Mouse (Mus musculus) limb, embryonic 12.5 days (tissue): ENCODE measurements around the gene Pgp. TPM values are rescaled to one million over a fixed set of nuclear protein-coding genes. Genes with fewer than 3 reads are reported as not detected.

Source experiments
- ATAC-seq: fragments of 200-750 bp; cut with Nextera tagmentation; 2 replicates; pipeline ENCODE4 v1.8.0; 2017; ENCODE audit warnings: low read depth, moderate TSS enrichment; ENCODE audit not compliant: insufficient number of reproducible peaks, insufficient read depth, low FRiP score, low TSS enrichment
- H3K27ac ChIP-seq: fragments of 300-500 bp; sonication (generic); 2 replicates; pipeline ENCODE4 v1.5.1; 2016; ENCODE audit warnings: mild to moderate bottlenecking, moderate library complexity
- H3K27me3 ChIP-seq: fragments of 300-500 bp; sonication (generic); 2 replicates; pipeline ENCODE4 v1.6.1; 2016; ENCODE audit warnings: mild to moderate bottlenecking, moderate library complexity
- H3K36me3 ChIP-seq: fragments of 300-500 bp; sonication (generic); 2 replicates; pipeline ENCODE4 v1.6.1; 2016; ENCODE audit warnings: mild to moderate bottlenecking, moderate library complexity
- H3K4me1 ChIP-seq: fragments of 300-500 bp; sonication (generic); replicated peaks from 2 replicates; pipeline ENCODE4 v1.6.1; 2016
- H3K4me2 ChIP-seq: fragments of 300-500 bp; sonication (generic); 2 replicates; pipeline ENCODE4 v1.6.1; 2016; ENCODE audit warnings: mild to moderate bottlenecking, moderate library complexity
- H3K4me3 ChIP-seq: fragments of 300-500 bp; sonication (generic); replicated peaks from 2 replicates; pipeline ENCODE4 v1.5.1; 2016; ENCODE audit warnings: mild to moderate bottlenecking
- H3K9ac ChIP-seq: fragments of 300-500 bp; sonication (generic); replicated peaks from 2 replicates; pipeline ENCODE4 v1.6.1; 2016; ENCODE audit warnings: mild to moderate bottlenecking, moderate library complexity
- H3K9me3 ChIP-seq: fragments of 300-500 bp; sonication (generic); 2 replicates; pipeline ENCODE4 v1.6.1; 2016; ENCODE audit warnings: mild to moderate bottlenecking, moderate library complexity
- WGBS: fragments of 180-500 bp; shearing (Covaris S2); methylation state at CpG from one replicate; pipeline ENCODE4 v1.1.7; 2016; 5-methylcytosine and 5-hydroxymethylcytosine counted together
- polyA plus RNA-seq: library from polyadenylated mRNA; unstranded; fragments of >200 nt; fragmentation: Nextera tagmentation; extraction: Ambion mirVana; gene quantifications from 2 replicates; pipeline ENCODE4 v1.2.1, GENCODE M21; 2016

The Pgp gene
- polyA plus RNA-seq, 1 experiment from 2014 or later: 56.6 TPM

- H3K36me3 ChIP-seq: peaks cover 87% of the 10 kb centered on the region
- peak overlapping the region; percentile 39 for H3K4me2 ChIP-seq
- H3K9me3 ChIP-seq: no peaks in the 10 kb centered on the region
- H3K4me3 ChIP-seq: no peak overlapping the region
- H3K27ac ChIP-seq: no peak overlapping the region
- H3K27me3 ChIP-seq: 0 out of 2 replicates have a peak, but pooled peaks cover 9% of the 10 kb centered on the region
- ATAC-seq: no peak
- WGBS: 42% methylated on average over 19 of the region's 19 CpGs
- H3K9ac ChIP-seq: no peak overlapping the region
- peaks cover 9% of the 10 kb centered on the region for H3K4me1 ChIP-seq
Measured at GRCm38 (mm10) chr17:24507129-24507664, 37.0 kb downstream of the Pgp start.

DNA sequence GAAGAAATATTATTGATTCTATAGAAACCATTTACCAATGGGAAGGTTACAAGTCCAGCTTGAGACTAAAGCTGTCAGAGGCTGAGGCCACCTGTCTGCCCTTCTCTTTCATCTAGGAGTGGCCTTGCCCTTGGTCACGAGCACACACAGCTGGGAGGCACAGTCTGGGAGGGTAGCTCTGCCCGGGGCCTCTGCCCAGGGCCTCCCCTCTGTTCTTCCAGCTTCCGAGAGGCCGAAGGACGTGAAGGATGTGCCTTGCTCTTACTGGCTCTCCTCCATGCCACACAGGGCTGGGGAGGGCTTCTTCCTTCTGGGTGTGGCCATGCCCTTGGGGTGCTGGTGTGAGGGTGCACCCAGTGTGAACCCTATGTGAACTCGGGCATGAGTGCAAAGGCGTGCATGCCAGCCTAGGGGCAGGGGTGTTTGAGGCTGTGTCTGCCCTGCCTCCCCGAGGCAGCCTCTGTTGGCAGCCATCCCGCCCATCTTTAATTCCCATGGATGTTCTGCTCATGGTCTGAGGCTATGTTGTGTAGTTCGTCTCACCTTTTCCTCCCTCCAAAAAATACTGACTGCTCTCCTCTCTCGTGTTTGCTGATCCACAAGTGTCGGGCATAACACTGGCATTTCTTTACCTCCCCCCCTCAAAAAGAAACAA, 37.7 kb downstream of the Pgp start:
- WGBS: 80% methylated on average over 12 of the region's 12 CpGs
- Histone ChIP-seq H3K36me3 (peaks cover 87% of the 10 kb centered on the region), H3K9ac (no peak overlapping the region), H3K4me1 (peaks cover 9% of the 10 kb centered on the region), H3K4me2 (no peak overlapping the region), H3K27me3 (0 out of 2 replicates have a peak, but pooled peaks cover 9% of the 10 kb centered on the region), H3K27ac (no peak overlapping the region), H3K9me3 (no peaks in the 10 kb centered on the region), H3K4me3 (no peak overlapping the region)
- no peak for ATAC-seq

DNA sequence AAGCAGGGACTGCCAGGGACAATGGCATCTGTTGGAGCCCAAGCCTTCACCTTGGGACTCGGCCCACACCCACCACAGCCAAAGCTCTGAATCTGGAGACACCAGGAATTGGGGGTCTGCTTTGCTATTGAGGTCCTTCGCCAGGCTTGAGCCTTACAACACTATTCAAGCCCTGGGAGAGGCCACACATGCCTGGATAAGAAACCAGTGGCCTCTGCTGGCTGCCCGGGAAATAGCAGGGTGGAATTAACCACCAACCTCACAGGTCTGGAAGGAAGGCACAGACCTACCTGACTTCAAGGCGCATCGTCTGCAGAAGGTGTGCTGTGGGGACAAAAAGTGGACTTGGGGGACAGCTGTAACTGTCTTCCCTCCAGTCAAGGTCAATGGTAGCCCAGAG, 43.4 kb downstream of the Pgp start:
- no peak overlapping the region for H3K4me2 ChIP-seq
- WGBS: 57% methylated on average over 5 of the region's 5 CpGs
- no peak for ATAC-seq

GRCm38 (mm10) chr17:24514270-24515257, 44.4 kb downstream of the Pgp start:
- H3K4me1 ChIP-seq: no peaks in the 10 kb centered on the region
- no peak for ATAC-seq
- peak overlapping the region; percentile 59 for H3K27ac ChIP-seq
- no peaks in the 10 kb centered on the region for H3K9me3 ChIP-seq
- no peak overlapping the region for H3K9ac ChIP-seq
- H3K27me3 ChIP-seq: no peaks in the 10 kb centered on the region
- 87% methylated on average over 24 of the region's 24 CpGs for WGBS
- H3K36me3 ChIP-seq: peaks cover 97% of the 10 kb centered on the region
- no peak overlapping the region for H3K4me3 ChIP-seq
- no peak overlapping the region for H3K4me2 ChIP-seq

More for the DNA sequence above, 43.4 kb downstream of the Pgp start:
- Histone ChIP-seq H3K27ac (no peak overlapping the region), H3K4me1 (no peaks in the 10 kb centered on the region), H3K36me3 (peaks cover 99% of the 10 kb centered on the region), H3K9ac (no peak overlapping the region), H3K9me3 (no peaks in the 10 kb centered on the region), H3K4me3 (no peak overlapping the region), H3K27me3 (no peaks in the 10 kb centered on the region)

- peaks cover 61% of the 10 kb centered on the region for H3K36me3 ChIP-seq
- no peak overlapping the region for H3K27ac ChIP-seq
- ATAC-seq: no peak
- 85% methylated on average over 4 of the region's 4 CpGs for WGBS
- H3K4me3 ChIP-seq: no peak overlapping the region
- no peaks in the 10 kb centered on the region for H3K9me3 ChIP-seq
- 0 out of 2 replicates have a peak, but pooled peaks cover 6% of the 10 kb centered on the region for H3K4me1 ChIP-seq
- no peak overlapping the region for H3K4me2 ChIP-seq
- H3K27me3 ChIP-seq: no peaks in the 10 kb centered on the region
- no peak overlapping the region for H3K9ac ChIP-seq
Measured at GRCm38 (mm10) chr17:24520450-24520849, 50.3 kb downstream of the Pgp start.

Other genes starting within 250 kb of the Pgp start
- 18.3 and 20.2 TPM in 2 replicates for gene Tedc2, start 249.5 kb upstream of the Pgp start, polyA plus RNA-seq
- gene Ccnf, start 218.9 kb upstream of the Pgp start, polyA plus RNA-seq: 90.7 and 92.7 TPM in 2 replicates
- 0.08 TPM in 1 of 2 replicates, not detected in the other for gene Abca17, start 119.3 kb upstream of the Pgp start, polyA plus RNA-seq
- 4.7 and 4.8 TPM in 2 replicates for gene Abca3, start 118.4 kb upstream of the Pgp start, polyA plus RNA-seq
- gene Rnps1, start 55.8 kb upstream of the Pgp start, polyA plus RNA-seq: 362 and 373 TPM in 2 replicates
- gene Eci1, start 43.8 kb upstream of the Pgp start, polyA plus RNA-seq: 95.6 and 102 TPM in 2 replicates
- 2.8 and 3.4 TPM in 2 replicates for gene Dnase1l2, start 27.3 kb upstream of the Pgp start, polyA plus RNA-seq
- 37.2 and 45.6 TPM in 2 replicates for gene E4f1, start 79 bp upstream of the Pgp start, polyA plus RNA-seq
- gene Bricd5, start 3.5 kb downstream of the Pgp start, polyA plus RNA-seq: not detected in 2 replicates
- gene Mlst8, start 8.7 kb downstream of the Pgp start, polyA plus RNA-seq: 34.7 and 35.5 TPM in 2 replicates
- gene Caskin1, start 18.2 kb downstream of the Pgp start, polyA plus RNA-seq: 6.1 and 6.5 TPM in 2 replicates
- gene Traf7, start 57.5 kb downstream of the Pgp start, polyA plus RNA-seq: 97.4 and 101 TPM in 2 replicates
- gene Rab26, start 63.8 kb downstream of the Pgp start, polyA plus RNA-seq: 3.2 and 4.0 TPM in 2 replicates
- gene Pkd1, start 79.4 kb downstream of the Pgp start, polyA plus RNA-seq: 23.2 and 32.2 TPM in 2 replicates
- 68.6 and 77.7 TPM in 2 replicates for gene Tsc2, start 162.2 kb downstream of the Pgp start, polyA plus RNA-seq
- gene Nthl1, start 162.3 kb downstream of the Pgp start, polyA plus RNA-seq: 23.3 and 24.9 TPM in 2 replicates
- gene Slc9a3r2, start 179.9 kb downstream of the Pgp start, polyA plus RNA-seq: 58.9 and 59.3 TPM in 2 replicates
- gene Npw, start 188.1 kb downstream of the Pgp start, polyA plus RNA-seq: 0.49 and 1.3 TPM in 2 replicates
- gene Zfp598, start 199.3 kb downstream of the Pgp start, polyA plus RNA-seq: 24.5 and 28.4 TPM in 2 replicates
- 7.5 and 8.2 TPM in 2 replicates for gene Syngr3, start 219.6 kb downstream of the Pgp start, polyA plus RNA-seq
- gene Gfer, start 225.8 kb downstream of the Pgp start, polyA plus RNA-seq: 49.7 and 53.5 TPM in 2 replicates
- gene Noxo1, start 225.8 kb downstream of the Pgp start, polyA plus RNA-seq: 1.7 and 1.8 TPM in 2 replicates
- 99.7 and 103 TPM in 2 replicates for gene Tbl3, start 237.3 kb downstream of the Pgp start, polyA plus RNA-seq
- 0.29 and 0.41 TPM in 2 replicates for gene Rnf151, start 247.7 kb downstream of the Pgp start, polyA plus RNA-seq
- 1,161 and 1,172 TPM in 2 replicates for gene Rps2, start 247.7 kb downstream of the Pgp start, polyA plus RNA-seq